Mouse (Mus musculus) cortical plate, adult 2 months (tissue): ENCODE measurements around the gene Rbpms2.

Experiments
- CTCF ChIP-seq: fragments of 200-500 bp; IDR thresholded peaks from 2 replicates; pipeline ENCODE4 v1.5.1; 2011; ENCODE audit warnings: mild to moderate bottlenecking, control low read depth, low read length; ENCODE audit not compliant: insufficient read depth; ENCODE audit errors: extremely low read depth
- POLR2A ChIP-seq: fragments of 200-500 bp; IDR thresholded peaks from 2 replicates; pipeline ENCODE4 v1.6.1; 2011; ENCODE audit warnings: mild to moderate bottlenecking, low read length, control low read depth; ENCODE audit not compliant: insufficient read depth; ENCODE audit errors: extremely low read depth

DNA sequence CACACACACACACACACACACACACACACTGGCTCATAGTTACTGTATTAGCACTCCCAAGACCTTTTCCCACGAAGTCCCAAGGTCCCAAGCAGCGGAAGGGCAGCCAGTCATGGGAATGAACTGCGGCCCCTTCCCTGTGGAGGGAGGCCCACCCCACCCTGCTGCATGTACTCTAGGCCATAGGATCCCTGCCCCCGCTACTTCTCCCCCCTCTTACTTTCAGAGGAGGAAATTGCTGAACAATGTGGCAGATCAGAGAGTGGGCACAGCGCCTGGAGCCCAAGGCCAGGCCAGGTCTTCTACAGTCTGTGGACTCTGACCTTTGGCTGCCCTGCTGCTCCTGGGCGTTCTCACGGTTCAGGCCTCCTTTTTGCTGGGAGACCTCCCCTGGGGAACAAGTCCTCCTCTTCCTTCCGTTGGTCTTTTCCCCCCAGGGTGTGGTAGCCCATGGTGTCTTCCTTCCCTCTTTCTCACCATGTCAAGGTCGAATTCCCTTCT is 42.0 kb downstream of the Rbpms2 start:
- TF ChIP-seq POLR2A (no peak), CTCF (no peak)
